Mouse (Mus musculus) cerebellum, adult 2 months (tissue): ENCODE measurements around the gene Ndufv1.

Experiments
- CTCF ChIP-seq: fragments of 200-500 bp; IDR thresholded peaks from 2 replicates; pipeline ENCODE4 v1.5.1; 2011; ENCODE audit warnings: low read depth, mild to moderate bottlenecking, control low read depth, low read length, moderate library complexity, borderline replicate concordance; ENCODE audit not compliant: insufficient read depth
- POLR2A ChIP-seq: fragments of 200-500 bp; IDR thresholded peaks from 2 replicates; pipeline ENCODE4 v1.6.1; 2011; ENCODE audit warnings: low read length, control low read depth, borderline replicate concordance; ENCODE audit not compliant: insufficient read depth

DNA sequence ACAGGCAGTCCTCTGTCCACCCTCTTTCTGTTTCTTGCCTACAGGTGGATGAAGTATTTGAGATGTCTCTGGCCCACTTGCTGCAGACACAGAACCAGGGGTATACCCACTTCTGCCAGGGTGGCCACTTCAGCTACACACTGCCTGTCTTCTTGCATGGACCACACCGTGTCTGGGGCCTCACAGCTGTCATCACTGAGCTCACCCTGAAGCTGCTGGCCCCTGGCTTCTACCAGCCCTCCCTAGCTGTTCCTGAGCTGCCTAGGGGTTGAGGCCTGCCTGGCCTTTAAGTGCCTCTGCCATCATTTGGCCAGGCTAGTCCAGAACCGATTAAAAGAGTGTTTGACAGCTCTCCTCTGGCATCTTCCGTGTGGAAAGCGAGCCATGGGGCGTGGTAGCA, 10.9 kb downstream of the Ndufv1 start:
- TF ChIP-seq CTCF: no peak
- no peak for TF ChIP-seq POLR2A
